Mouse (Mus musculus): ENCODE measurements at regions not wholly inside any gene's neighbourhood (a gene's known extent, or its start where the extent isn't known, plus 50 kb on each side); places are given as distances from the start of the nearest gene placed in this dataset.

GRCm38 (mm10) chr12:13042934-13043333 lies 101.2 kb upstream of the Mycn start:
- no peak for DNase-seq (ENCODE audit: low spot score in 2 of 2)

DNA sequence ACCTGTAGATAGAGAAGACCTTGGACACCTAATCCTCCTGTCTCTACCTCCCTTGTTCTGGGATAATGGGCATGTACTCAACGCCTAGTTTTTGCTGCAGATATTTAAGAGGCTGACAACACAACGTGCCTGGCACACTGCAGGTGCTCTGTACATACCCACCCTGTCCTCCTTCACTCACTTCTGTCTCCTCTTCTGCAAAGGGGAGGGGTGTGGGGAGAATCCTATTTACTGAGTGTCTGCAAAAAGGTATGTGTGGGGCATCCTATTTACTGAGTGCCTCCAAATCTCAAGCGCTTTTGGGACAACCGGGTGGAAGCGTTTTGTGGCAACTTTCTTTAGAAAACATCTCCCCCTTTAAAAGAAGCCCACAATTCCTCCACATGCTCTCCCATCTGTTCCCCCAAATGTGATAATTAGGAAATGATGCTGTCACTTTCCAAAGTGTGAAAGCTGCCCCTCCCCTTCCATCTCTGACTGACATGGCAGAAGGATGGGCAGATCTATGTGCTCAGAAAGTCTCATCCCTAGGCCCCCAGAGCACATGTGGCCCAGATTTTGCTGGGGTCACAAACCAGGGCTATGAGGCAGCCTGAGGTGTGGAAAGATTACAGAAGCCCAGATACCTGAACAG lies 93.5 kb upstream of the Mycn start:
- peak in 1 of 2 experiments; percentile 48 for DNase-seq (ENCODE audit: low spot score in 2 of 2)

- no peak for DNase-seq (ENCODE audit: low spot score in 2 of 2)
Observed at GRCm38 (mm10) chr12:13030333-13030732, 88.6 kb upstream of the Mycn start.

DNA sequence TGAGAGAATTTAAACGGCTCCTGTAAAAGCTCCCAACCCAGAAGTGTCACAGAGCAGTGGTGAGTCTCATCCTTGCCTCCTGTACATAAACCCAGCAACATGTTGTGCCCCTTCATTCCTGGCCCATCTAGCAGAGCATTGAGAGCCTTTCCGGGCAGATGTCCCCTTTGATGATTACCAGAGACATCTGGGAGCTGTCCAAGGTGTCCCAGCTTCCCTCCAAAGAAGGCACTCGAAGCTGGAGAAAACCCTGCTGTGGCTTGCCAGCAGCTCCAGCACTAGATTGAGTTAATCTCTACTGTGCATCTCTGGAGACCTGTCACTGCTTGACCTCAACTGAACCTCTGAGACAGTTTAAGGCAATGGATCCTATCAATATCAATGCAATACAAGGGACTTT lies 86.4 kb upstream of the Mycn start:
- no peak for DNase-seq (ENCODE audit: low spot score in 2 of 2)

GRCm38 (mm10) chr12:13026041-13026580 lies 84.4 kb upstream of the Mycn start:
- DNase-seq (ENCODE audit: low spot score in 2 of 2): peak; percentile 63 to 64

- DNase-seq (ENCODE audit: low spot score in 2 of 2): no peak
Observed at GRCm38 (mm10) chr12:13024215-13024841, 82.6 kb upstream of the Mycn start.

- no peak for DNase-seq (ENCODE audit: low spot score in 2 of 2)
Observed at GRCm38 (mm10) chr12:13011023-13011761, 69.5 kb upstream of the Mycn start.

DNA sequence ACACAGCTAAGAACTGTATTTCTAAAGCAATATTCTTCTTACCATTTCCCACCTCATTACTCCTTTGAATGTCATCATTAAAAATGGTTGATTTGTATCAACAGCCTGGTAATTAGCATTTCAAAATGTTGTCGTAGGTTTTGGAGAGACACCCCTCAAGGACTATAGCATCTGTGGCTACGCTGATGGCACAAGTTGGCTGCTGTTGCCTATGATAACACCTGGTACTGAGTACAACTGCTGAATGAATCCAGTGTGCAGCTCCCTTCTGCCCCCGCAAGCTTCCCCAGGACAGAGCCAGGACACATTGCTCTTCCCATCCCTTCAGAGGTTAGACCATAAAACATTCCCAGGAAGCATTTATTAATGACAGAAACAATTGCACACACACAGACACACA lies 68.7 kb upstream of the Mycn start:
- DNase-seq (ENCODE audit: low spot score in 2 of 2): no peak

DNA sequence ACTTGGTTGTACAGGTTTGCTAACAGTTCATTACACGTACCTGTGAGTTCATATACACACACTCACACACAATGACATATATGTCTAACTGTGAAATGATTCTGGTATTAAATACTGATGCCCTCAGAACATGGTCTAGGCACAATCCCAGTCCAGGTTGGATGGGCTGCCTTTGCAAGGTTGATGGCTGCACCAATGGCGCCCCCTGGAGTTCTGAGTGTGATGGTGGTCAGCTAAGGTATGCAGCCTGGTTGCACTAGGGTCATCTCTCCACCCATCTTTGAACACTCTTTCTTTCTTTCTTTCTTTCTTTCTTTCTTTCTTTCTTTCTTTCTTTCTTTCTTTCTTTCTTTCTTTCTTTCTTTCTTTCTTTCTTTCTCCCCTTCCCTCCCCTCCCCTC lies 67.8 kb upstream of the Mycn start:
- DNase-seq (ENCODE audit: low spot score in 2 of 2): no peak

DNA sequence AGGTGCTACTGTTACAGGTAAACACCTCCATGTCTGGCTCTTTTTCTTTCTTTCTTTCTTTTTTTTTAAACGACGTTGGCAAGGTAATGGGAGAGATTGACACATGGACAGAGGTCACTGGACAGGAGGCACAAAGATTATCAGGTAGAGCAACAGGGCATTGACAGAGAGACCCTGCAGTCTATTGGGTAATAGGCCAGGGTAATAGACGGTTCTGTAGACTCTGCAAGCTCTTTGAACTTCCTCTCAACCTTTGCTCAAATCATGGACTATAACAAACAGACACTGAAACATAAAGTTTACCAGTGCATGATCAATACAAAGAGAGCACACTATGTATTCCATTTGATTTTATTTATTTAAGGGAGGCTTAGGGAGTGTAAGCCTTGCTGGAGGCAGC lies 61.0 kb upstream of the Mycn start:
- no peak for DNase-seq (ENCODE audit: low spot score in 2 of 2)

- DNase-seq (ENCODE audit: low spot score in 2 of 2): no peak
Observed at GRCm38 (mm10) chr12:13002069-13002590, 60.4 kb upstream of the Mycn start.

- DNase-seq (ENCODE audit: low spot score in 2 of 2): no peak
Observed at GRCm38 (mm10) chr12:12995974-12996361, 54.3 kb upstream of the Mycn start.

- DNase-seq (ENCODE audit: low spot score in 2 of 2): peak in 1 of 2 experiments; percentile 26
Observed at GRCm38 (mm10) chr12:12995061-12995973, 53.6 kb upstream of the Mycn start.

- DNase-seq (ENCODE audit: low spot score in 2 of 2): no peak
Observed at GRCm38 (mm10) chr12:12993894-12994714, 52.4 kb upstream of the Mycn start.
